Mouse (Mus musculus): Measurements from ENCODE around the gene Ccdc77. TPM values are rescaled to one million over a fixed set of nuclear protein-coding genes. Genes with fewer than 3 reads are reported as not detected.

Gene Ccdc77
- polyA plus RNA-seq (2017; shearing (Covaris generic)): 10 to 100 TPM in 1 of 2 experiments, 1 to 10 TPM in 1; 8.9 to 15.0 TPM

DNA sequence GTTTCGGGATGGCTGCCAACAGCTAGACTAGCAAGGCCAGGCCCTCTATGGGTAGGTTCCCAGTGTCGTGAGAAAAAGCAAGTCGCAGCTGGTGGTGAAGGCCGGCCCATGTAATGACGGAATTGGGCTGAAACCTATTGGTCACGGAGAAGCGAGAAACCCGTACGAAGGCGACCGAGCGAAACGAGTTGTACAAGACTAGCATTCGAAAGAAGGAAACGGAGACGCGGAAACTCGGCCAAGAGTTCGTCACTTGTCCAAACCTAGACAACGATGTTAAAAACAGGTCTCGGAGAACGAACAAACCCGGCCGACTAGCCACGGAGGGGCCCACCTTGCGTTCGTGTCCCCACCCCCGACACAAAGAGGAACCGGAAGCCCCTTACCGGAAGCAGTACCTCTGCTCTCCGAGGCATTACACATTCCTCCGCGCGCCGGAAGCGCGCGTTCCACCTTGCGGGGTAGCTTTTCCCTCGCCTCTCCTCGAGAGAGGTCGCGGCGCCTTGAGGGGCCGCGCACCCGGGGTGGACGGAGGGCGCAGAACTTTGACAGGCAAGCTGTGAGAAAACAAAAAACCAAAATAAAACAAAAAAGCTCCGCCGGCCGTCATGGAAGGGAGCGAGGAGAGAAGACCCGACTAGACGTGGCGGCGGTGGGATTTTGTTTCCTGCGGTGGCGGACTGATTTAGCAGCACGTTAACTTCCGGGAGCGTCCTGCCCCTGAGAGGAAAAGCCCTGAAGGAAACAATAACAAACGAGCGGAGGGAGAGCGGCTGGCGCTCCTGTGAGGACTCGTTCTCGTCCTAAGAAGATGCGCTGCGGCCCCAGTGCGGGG, at the start of gene Ccdc77, which contains the start of gene Kdm5a:
Gene Ccdc77 (minus strand): TSS at position 687 of the 835 bp plus-strand sequence.
Gene Kdm5a (plus strand): TSS at position 437 of the 835 bp plus-strand sequence.
- ATAC-seq: peak; percentile 91

- ATAC-seq: no peak
These were observed 39.8 kb upstream of the Ccdc77 start for GRCm38 (mm10) chr6:120403936-120404335.

DNA sequence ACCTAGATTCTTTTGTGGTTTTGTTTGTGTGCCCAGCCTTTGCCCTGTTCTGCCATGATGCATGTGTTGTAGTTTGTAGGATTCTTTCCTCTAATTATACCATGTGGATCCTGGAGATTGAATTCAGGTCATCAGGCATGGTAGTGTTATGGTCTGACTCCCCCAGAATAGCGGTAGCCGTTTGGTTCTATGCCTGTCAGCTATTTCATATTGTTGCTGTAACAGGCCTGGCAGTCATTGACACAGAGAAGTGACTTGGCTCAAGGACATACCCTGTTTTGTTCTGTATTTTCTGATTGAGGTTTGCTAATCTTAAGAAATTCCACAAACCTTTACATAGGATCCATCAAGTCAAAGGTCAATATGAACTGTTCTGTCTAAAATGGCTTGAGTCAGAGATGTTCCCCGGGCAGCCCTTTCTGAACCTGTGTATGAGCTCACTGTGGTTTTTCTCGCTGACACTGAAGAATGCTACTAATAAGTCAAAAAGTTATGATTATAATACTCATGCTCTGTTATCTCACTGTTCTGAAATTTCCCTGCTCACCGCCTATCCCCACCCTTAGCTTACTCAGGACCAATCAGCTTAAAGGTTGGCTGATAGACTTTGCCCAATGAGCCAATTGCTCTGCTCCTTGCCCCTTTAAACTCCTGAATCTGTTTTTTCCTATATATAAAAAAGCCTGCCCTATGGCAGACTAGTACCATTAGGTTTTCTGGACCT, 31.6 kb upstream of the Ccdc77 start:
- no peak for ATAC-seq

GRCm38 (mm10) chr6:120392811-120393210, 28.6 kb upstream of the Ccdc77 start:
- no peak for ATAC-seq

DNA sequence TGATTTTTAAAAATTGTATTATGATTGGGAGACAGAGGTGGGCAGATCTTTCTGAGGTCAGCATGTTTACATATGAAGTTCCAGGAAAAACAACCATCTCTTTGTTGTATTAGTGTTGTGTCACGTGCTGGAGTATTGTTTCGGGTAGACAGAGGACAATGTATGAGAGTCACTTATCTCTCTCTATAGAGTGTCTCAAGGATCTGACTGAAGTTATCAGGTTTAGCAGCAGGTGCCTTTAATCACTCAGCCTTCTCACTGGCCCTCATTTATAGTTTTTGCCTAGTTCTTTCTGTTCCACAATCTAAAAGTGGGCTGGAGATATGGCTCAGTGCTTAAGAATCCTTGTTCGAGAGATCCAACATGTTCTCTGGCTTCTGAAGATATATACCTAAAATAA, 25.9 kb upstream of the Ccdc77 start:
- no peak for ATAC-seq

DNA sequence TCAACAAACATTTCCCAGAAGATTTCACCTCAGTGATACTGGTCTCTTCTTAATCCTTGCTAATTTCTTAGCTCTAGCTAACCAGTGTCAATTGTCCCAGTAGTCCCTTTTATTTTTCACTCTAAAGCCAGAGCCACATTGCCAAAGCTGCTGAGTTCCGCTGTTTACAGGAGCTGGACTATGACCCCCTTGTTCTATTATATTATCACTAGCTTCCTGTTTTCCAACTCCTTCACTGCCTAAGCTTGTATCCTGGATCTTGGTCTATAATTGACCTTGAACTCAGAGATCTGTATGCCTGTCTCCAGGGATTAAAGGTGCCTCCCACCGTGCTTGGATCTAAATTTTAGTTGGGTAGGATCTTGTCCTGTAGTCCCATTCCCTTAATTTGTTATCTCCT, 12.6 kb upstream of the Ccdc77 start:
- no peak for ATAC-seq

DNA sequence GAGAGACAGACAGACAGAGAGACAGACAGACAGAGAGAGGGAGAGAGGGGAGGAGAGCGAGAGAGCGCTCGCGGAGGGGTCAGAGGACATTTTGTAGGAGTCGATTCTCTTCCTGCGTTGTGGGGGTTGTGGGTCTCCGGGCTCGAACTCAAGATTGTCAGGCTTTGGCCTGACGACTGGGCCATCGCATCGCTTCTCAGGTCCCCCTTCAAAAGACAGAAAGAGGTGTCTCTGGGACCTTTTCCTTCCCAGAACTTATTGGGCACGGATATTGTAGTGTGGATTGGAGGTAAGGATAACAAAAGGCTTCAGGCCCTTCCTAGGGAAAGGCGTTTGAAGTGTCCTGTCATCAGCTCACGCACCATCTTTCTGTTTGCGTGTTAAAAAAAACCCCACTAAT, 877 bp upstream of the Ccdc77 start:
- no peak for ATAC-seq

- ATAC-seq: no peak
These were observed 340 bp upstream of the Ccdc77 start for GRCm38 (mm10) chr6:120364523-120364905.

DNA sequence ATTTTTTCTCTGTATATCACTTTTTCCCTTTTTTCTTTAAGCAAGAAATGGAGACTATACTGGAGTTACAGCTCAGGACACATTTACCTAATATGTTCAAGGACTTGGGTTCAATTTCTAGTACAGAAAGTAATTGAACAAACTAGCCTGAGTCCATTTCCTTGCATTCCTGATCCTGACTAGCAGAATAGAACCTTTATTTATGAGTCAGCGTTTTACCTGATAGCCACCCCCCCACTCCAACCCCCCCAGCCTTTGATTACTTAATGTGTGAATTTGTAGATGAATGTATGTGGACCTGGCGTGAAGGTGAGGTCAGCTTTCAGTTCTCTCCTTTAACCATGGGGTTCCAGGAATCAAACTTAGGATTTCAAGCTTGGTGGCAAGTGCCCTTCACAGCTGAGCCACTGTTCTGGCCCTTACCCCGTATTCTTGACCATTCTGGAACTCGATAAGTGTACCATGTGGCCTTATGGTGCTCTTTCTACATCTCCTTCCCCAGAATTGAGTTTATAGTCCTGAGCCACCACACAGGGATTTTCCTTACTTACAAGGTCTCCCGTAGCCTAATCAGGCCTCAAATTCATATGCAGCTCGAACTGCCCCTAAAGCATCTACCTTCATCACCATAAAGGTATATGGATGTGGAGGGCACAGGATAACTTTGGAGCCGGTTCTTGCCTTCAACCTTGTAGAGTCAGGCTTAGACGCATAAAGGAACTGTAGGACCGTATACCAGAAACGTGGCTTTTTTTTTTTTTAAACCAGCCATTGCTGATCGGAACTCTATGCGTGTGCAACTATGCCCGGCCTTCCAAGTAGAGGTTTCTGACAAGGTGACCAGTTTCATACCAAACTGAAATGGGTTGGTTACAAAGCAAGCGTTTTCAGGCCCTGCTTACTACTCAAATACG, 1.1 kb downstream of the Ccdc77 start:
- ATAC-seq: peak; percentile 3

DNA sequence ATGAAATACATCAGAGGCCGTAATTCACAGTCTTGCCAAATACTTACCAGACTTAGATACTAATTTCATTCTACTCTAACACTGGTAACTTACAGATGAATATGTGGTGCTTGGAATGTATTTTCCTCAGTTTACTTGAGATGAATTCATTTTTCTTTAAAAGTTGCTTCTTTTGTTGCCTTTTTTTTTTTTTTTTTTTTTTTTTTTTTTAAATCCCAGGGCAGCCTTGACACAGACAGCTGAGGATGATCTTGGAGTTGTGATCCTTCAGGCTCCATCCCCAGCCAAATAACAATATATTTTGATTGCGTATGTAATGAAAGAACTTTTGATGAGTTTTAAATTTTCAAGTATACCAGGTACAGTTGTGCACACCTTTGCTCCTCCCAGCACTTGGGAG, 2.0 kb downstream of the Ccdc77 start:
- no peak for ATAC-seq

- ATAC-seq: peak; percentile 100
These were observed 6.9 kb downstream of the Ccdc77 start for GRCm38 (mm10) chr6:120356951-120357945.

GRCm38 (mm10) chr6:120356478-120356877, 7.7 kb downstream of the Ccdc77 start:
- no peak for ATAC-seq

DNA sequence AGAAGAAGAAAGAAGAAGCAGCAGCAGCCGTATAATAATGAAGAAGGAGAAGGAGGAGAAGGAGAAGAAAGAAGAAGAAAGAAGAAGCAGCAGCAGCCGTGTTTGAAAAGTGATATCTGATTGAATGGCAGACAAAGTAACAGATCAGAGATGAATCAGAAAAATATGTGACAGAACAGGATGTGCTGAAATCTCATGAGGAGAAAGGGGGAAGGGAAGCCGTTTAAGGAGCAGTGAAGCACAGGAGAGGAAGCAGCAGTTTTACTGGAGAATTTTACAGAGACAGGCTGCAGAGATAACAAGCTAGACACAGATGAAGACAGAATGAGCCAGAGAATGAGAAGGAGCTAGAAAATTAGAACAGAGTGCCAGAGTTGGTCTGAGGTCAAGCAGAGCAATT, 15.2 kb downstream of the Ccdc77 start:
- no peak for ATAC-seq

DNA sequence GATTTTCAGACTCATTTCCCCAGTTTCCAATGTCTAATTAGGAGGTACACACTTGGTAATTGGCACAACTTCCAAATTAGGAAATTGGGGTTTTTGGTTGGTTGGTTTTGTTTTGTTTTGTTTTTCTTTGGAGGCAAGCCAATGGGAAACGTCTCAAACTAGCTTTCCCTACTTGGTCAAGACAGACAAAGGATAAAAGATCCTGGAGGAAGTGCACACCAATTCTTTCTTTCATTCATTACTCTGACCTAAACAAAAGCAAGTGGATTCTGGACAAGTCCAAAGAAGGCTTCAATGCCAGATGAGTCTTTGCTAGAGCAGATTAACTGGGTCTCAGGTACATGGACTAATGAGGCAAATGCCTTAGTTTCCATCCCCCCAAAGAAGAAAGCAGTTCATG, 20.2 kb downstream of the Ccdc77 start:
- no peak for ATAC-seq

DNA sequence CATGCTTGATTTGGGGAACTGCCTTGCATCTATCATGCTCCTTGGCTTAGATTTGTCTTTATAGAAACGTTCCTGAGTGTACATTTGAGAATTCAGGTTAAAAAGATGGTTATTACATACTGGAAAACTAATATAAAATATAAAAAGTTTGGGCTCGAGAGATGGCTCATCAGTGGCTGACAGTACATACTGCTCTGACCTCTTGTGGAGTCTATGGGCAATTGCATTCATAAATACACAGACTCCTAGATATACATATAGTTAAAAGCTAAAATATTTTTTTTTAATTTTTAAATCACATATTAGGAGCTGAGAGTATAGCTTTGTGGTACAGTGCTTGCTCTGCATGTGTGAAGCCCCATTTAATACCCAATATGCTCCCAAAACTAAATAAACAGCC, 31.8 kb downstream of the Ccdc77 start:
- ATAC-seq: no peak

DNA sequence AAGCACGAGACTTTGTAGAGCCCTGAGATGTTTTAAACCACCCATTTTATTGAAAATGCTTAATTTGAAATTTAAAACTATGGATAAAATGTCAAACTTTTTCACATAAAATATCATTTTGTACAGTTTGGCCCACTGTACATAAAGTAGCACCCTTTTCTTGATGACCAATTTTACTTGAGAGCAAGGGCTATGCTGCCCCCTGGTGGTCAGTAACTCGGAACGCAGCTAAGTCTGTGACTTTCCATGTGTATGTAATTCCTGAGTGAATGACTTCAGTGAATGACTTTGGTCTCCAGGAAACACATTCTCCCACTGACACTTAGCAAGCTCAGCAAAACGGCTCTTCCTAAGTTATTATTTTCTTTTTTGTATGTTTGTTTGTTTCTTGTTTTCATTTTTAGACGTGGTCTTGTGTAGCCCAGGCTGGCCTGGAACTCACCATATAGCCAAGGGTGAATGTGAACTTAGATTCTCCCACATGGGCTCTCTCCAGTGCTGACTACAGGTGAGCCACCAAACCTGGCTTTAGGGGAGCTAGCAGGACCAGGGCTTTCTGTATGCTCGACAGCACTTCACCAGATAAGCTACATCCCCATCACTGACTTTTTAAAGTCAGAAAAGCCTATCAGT, 39.8 kb downstream of the Ccdc77 start:
- ATAC-seq: peak; percentile 66

GRCm38 (mm10) chr6:120320369-120320768, 43.8 kb downstream of the Ccdc77 start:
- no peak for ATAC-seq

DNA sequence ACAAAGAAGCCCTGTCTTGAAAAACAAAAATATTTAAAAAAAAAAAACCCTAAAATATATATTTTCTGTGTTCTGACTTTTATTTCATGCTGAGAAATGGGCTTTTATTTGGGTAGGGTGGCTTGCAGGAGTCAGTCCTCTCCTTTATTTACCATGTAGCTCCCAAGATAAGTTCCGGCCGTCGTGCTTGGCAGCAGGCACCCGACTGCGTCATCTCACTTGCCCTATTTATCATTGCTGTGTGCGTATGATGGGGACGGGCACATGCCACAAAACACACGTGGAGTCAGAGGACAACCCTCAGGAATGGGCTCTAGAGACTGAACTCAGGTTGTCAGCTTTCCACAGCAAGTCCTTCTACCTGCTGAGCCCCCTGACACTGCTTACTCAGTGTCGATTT, 45.0 kb downstream of the Ccdc77 start:
- no peak for ATAC-seq

DNA sequence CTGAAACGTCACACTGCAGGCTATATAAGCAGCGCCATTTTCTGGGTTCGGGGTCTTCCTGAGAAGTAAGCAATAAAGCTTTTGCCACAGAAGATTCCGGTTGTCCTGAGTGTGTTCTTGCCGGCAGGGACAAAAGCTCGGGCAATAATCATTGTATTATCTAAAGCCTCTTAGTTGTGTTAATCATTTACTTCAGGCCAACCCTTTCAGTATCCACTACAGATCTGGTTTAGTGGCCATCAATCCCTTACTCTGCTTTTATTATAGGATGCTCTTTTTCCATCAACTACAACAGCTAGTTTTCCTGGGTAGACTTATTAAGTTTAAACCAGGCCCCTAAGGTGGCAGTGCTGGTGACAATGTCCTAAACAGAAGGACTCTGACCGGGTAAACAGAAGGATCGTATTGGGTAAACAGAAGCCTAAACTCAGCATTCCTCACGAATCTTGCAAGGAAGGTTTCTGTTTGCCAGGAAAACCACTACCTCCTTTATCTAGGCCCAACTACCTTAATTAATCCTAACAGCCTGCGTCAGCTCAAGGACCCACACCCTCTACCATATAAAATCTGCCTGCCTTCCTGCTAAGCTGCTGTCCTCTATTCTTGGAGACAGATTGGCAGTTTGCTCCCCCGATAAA, 45.8 kb downstream of the Ccdc77 start:
- ATAC-seq: no peak

- ATAC-seq: no peak
These were observed 51.7 kb downstream of the Ccdc77 start for GRCm38 (mm10) chr6:120312443-120312842.

All from CD4-positive, CD25-positive, alpha-beta regulatory T cell, adult 4 months (primary cell).